Mouse (Mus musculus): Measurements from ENCODE around the gene Gm11084.

- TF ChIP-seq GATA1 (IDR thresholded peaks at IDR 0.05; ENCODE audit: borderline replicate concordance, low read length), result no peak
- TF ChIP-seq FLI1 (IDR thresholded peaks at IDR 0.05; ENCODE audit: low read length), result no peak
Observed at GRCm38 (mm10) chr2:72986616-72987015, at the start of gene Gm11084.
